Mouse (Mus musculus) MEL-GATA-1-ER (cell line): ENCODE results near the gene Chd3.
"Not testable (repeated sequence)": the region's sequence is repeated elsewhere in the genome, so short reads cannot be mapped to it uniquely, and the experiment has no call there.

Source experiments
- DNase-seq: peaks from one replicate; pipeline ENCODE4 v3.0.0-alpha.2; 2012; ENCODE audit warnings: low read depth; ENCODE audit errors: extremely low read depth

Gene Chd3

GRCm38 (mm10) chr11:69325628-69326407 is 43.4 kb downstream of the Chd3 start, which contains the start of gene Kcnab3:
Kcnab3 (plus strand) TSS chr11:69326258.
- DNase-seq: peak; percentile 92

- no peak for DNase-seq
These were observed 44.5 kb downstream of the Chd3 start for GRCm38 (mm10) chr11:69324749-69325148.

- peak; percentile 95 for DNase-seq
These were observed 45.5 kb downstream of the Chd3 start, which contains the start of the genes Cntrob and Trappc1 for GRCm38 (mm10) chr11:69323667-69324111. Cntrob (minus strand) TSS chr11:69323775. Trappc1 (plus strand) TSS chr11:69323980.

- DNase-seq: no peak
These were observed 46.3 kb downstream of the Chd3 start for GRCm38 (mm10) chr11:69322693-69323471.

- DNase-seq: no peak
These were observed 47.2 kb downstream of the Chd3 start for GRCm38 (mm10) chr11:69322010-69322409.

- no peak for DNase-seq
These were observed 47.6 kb downstream of the Chd3 start for GRCm38 (mm10) chr11:69321580-69321979.

- not testable (repeated sequence) for DNase-seq
These were observed 51.2 kb downstream of the Chd3 start for GRCm38 (mm10) chr11:69318000-69318399.

- DNase-seq: no peak
These were observed 52.8 kb downstream of the Chd3 start for GRCm38 (mm10) chr11:69316361-69316760.

GRCm38 (mm10) chr11:69311266-69311665 is 57.9 kb downstream of the Chd3 start:
- DNase-seq: no peak

GRCm38 (mm10) chr11:69306039-69306438 is 63.2 kb downstream of the Chd3 start:
- DNase-seq: no peak

GRCm38 (mm10) chr11:69305291-69305690 is 63.9 kb downstream of the Chd3 start:
- DNase-seq: no peak

- no peak for DNase-seq
These were observed 66.4 kb downstream of the Chd3 start for GRCm38 (mm10) chr11:69302817-69303216.

GRCm38 (mm10) chr11:69298231-69298630 is 71.0 kb downstream of the Chd3 start:
- DNase-seq: no peak

- no peak for DNase-seq
These were observed 71.4 kb downstream of the Chd3 start for GRCm38 (mm10) chr11:69297799-69298198.

GRCm38 (mm10) chr11:69295286-69295685 is 73.9 kb downstream of the Chd3 start:
- no peak for DNase-seq
